Mouse (Mus musculus) CD4-positive helper T cell, adult 2 months (primary cell): ENCODE measurements around the gene Zfp668.
"Not testable (repeated sequence)": the region's sequence is repeated elsewhere in the genome, so short reads cannot be mapped to it uniquely, and the experiment has no call there.

Source experiments
- DNase-seq: peaks from one replicate; pipeline ENCODE4 v3.0.0-alpha.2; 2012; ENCODE audit warnings: low read depth, missing footprints, low spot score

The Zfp668 gene

DNA sequence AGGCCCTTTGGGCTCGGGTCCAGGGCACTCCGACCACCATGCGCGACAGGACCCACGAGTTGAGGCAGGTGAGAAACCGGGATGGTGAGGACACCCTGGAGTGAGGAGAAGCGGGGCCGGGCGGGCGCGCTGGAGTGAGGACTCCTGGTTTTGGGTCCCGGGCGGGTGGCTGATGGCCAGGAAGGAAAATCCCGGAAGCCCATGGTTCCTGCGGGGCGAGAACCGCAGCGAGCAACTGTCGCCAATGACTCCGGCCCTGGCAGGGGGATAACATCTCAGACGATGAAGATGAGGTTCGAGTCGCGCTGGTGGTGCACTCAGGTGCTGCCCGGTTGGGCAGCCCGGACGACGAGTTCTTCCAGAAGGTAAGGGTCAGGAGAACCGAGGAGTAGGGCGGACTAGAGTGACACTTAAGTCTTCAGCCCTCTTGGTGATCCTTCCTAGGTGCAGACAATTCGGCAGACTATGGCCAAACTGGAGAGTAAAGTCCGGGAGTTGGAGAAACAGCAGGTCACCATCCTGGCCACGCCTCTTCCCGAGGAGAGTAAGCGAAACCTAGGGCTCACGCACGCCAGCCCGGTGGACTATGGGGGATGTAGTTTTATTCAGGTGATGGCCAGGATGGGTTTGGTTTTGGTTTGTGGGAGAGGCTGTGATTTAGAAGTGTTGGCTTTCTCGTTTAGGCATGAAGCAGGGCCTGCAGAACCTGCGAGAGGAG, 34.5 kb downstream of the Zfp668 start:
- DNase-seq: peak; percentile 87

- peak; percentile 96 for DNase-seq
Observed at GRCm38 (mm10) chr7:127841340-127842000, 35.2 kb downstream of the Zfp668 start.

GRCm38 (mm10) chr7:127840886-127841285, 35.7 kb downstream of the Zfp668 start:
- no peak for DNase-seq

DNA sequence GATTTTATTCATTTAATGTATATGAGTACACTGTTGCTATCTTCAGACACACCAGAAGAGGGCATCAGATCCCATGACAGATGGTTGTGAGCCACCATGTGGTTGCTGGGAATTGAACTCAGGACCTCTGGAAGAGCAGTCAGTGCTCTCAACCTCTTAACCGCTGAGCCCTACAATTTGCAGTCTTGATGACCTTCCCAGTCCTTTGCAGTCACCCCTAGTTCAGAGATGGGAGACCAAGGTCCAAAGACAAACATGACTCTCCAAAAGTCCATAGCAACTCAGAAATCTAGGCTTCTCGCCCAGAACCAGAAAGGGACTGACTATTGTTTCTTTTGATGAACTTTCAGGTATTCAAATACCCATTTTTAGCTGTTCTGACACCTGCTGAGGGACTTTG, 36.6 kb downstream of the Zfp668 start:
- DNase-seq: not testable (repeated sequence)

- not testable (repeated sequence) for DNase-seq
Observed at GRCm38 (mm10) chr7:127837878-127838277, 38.8 kb downstream of the Zfp668 start.

GRCm38 (mm10) chr7:127837473-127837872, 39.2 kb downstream of the Zfp668 start:
- DNase-seq: no peak

GRCm38 (mm10) chr7:127835550-127835949, 41.1 kb downstream of the Zfp668 start:
- no peak for DNase-seq

DNA sequence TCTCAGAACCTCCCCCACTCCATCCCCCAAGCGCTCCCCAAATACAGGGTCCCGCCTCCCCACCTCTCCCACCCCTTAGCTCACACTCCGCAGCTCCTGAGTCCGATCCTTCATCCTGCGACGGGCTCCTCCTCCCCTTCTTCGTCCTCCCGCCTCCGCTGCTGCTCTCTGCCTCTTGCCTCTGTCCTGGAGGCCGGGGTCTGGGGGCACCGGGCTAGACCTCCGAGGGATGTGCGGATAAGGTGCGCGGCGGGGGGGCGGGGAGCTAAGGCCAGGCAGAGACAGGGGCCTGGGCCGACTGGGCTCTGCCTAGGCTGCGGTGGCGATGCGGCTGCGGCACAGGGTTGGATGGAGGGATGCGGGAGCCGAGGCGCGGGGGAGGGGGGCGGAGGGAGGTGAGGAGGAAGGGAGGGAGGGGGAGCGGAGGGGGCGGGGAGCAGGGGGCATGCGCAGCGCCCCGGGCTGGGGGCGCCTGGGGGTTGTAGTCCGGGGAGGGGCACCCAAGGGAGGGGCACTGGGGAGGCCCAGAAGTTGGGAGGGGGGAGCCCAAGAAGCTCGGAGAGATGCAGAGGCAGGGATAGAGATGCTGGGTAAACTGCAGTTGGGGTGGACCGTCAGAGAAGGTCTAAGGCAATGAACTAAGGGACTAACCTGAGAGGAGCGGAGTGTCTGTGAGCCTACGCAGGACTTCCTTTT, 52.3 kb downstream of the Zfp668 start, which contains the start of the genes Stx4a and Stx1b:
Gene Stx4a, plus strand, starts transcription at position 119 of the 696 bp plus-strand sequence.
Gene Stx1b, minus strand, starts transcription at position 374 of the 696 bp plus-strand sequence.
- no peak for DNase-seq

GRCm38 (mm10) chr7:127823236-127824171, 53.1 kb downstream of the Zfp668 start:
- DNase-seq: no peak

DNA sequence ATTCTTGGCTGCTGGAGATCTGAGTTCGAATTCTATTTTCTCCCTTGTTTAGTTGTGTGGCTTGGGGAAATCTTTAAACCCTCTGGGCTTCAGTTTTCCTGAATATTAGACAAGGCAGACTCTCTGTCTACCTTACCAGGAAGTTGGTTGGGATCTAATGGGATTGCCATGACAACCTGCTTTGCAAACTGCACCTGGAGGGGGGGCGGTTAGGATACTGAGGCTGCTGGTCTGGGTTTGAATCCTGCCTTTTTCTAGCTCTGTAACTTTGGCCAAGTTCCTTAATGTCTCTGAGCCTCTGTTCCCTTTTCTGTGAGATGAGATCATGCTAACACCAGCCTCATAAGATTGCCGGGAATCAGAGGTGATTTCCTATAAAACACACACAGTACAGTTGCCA, 54.1 kb downstream of the Zfp668 start:
- DNase-seq: no peak

- no peak for DNase-seq
Observed at GRCm38 (mm10) chr7:127820836-127821509, 55.7 kb downstream of the Zfp668 start.

DNA sequence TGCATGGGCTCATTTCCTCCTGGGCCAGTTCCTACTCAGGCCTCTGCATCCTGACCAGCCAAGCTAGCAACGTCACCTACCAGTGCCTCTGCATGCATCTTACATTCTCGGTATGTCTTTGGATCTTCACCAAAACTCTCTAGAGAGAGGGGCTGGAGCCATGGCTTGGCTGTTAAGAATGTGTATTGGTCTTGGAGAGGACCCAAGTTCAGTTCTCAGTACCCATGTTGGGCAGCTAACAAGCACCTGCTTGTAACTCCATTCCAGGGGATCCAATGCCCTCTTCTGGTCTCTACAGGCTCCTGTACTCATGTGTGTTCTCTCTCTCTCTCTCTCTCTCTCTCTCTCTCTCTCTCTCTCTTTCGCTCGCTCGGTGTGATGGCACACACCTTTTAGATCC, 58.9 kb downstream of the Zfp668 start:
- no peak for DNase-seq

GRCm38 (mm10) chr7:127817053-127817452, 59.6 kb downstream of the Zfp668 start:
- no peak for DNase-seq

- no peak for DNase-seq
Observed at GRCm38 (mm10) chr7:127815954-127816821, 60.4 kb downstream of the Zfp668 start.

- no peak for DNase-seq
Observed at GRCm38 (mm10) chr7:127815116-127815665, 61.4 kb downstream of the Zfp668 start.

DNA sequence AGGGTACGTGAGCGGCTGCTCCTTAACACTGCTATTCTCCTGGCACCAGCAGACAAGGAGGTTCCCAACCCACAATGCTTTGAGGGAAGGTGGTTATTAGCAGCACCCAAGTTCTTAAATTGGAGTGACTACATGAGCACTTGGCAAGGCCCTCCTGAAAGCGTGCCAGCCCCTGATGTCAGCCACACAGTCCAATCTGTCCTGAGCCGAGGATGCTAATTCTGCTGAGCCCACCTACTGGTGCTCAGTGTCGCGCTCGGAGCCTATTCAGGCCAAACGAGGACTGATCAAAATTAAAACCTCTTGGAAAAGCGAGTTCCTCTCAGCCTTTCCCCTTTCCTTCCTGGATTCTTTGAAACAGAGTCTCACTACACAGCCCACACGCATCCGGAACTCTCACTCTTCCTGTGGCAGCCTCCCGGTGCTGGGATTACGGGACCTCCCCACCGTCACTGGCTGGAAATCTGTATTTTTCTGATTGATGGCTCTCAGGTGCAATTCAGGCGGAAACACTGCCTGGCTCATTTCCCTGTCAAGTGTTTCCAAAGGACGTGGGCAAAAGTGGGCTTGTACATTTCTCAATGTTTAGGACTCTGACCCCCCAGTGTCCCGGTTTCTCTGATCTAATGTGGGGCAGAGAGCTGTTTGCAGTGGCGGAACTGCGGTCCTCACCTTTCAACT, 62.2 kb downstream of the Zfp668 start:
- DNase-seq: no peak

- no peak for DNase-seq
Observed at GRCm38 (mm10) chr7:127813821-127814220, 62.8 kb downstream of the Zfp668 start.
